Mouse (Mus musculus) layer of hippocampus, adult 11-12 months (tissue): ENCODE measurements around the gene Clic1.

Experiments
- DNase-seq: peaks from one replicate; pipeline ENCODE4 v3.0.0; 2022; ENCODE audit warnings: low spot score

Gene Clic1

DNA sequence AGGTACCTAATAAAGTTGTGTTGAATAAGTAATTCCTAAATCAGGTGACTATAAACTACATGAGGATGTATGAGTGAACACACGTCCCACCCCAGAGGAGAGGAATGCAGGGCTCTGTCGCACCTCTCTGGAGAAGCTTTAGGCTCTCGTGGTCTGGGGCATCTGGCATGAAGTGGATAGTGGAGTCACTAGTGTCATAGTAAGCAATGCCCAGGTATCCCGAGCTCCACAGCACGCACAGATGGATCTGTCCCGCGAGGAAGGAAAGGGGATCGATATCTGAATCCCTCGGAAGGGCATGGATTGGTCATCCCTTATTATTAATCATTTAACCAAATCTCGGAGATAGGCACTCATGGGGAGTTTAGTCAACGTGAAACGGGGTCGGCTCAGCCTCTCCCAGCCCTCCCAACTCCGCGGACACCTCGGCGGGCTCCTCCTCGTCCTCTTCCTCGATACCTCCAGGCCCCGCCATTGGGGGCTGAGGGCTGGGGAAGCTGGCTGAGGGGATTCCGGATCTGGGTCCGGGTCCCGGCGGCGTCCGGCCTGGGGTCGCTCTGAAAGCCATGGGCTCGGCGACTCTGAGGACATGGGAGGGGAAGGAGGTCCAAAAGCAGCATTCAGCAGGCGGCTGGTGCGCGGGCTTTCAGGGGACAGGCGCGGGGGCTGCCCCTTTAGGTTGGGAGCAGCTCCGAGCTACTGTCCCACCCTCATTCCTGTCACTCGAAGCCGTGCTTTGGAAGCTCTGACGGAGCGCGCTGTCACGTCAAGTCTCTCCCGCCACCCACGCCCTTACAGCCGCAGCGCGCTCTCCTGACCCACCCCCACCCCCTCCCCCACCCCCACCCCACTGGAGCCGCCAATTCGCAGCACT lies 3.7 kb upstream of the Clic1 start:
- no peak for DNase-seq

- peak; percentile 95 for DNase-seq
Observed at GRCm38 (mm10) chr17:35046681-35047455, 2.9 kb upstream of the Clic1 start, which contains the start of gene Msh5. Gene Msh5, minus strand, starts transcription at chr17:35046745.

- DNase-seq, result no peak
Observed at GRCm38 (mm10) chr17:35047688-35048087, 2.1 kb upstream of the Clic1 start.

DNA sequence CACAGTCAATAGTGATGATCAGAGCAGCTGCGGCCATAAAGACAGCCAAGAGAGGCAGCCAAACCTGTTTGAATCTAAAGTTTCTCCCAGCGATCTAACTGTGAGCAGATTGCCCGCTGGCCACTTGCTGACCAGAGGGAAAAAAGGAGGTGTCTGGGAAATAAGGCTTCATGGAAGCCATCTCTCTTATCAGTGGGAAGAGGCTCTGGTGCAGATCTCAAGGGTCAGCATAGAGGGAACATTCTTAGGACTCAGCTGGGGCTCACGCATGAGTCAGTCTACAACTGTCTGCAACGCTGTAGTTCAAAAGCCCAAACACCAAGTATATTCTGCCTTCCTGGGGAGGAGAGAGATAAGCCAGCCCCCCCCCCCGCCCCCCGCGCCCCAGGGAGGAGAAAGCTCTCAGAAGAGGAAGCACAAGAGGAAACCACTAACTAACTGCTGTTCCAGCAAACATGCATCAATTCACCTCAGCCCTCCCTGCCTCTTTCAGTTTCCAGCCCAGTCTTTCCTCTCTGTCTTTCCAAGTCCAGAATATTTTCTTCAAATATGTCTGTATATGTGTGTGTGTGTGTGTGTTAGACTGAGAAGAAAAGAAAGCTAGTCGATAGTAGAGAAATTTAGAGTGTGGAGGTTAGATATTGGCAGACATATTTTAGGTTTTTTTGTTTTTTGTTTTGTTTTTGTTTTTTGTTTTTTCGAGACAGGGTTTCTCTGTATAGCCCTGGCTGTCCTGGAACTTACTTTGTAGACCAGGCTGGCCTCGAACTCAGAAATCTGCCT lies 1.4 kb upstream of the Clic1 start:
- DNase-seq, result no peak

DNA sequence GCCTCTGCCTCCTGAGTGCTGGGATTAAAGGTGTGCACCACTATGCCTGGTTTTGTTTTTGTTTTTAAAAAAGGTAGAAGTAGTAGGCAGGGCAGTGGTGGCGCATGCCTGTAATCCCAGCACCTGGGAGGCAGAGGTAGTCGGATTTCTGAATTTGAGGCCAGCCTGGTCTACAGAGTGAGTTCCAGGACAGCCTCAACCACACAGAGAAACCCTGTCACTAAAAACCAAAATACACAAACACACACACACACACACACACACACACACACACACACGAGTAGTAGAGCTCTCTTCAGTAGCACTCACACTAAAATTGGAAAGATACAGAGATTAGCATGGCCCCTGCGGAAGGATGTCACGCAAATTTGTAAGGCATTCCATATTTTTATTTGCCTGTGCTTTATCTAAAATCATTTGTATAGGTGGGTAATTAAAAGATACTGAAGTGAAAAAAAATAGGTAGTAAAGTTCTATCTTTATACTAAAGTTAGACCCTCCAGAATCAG lies 780 bp upstream of the Clic1 start:
- DNase-seq, result no peak

- DNase-seq, result peak; percentile 47
Observed at GRCm38 (mm10) chr17:35050126-35050750, 472 bp downstream of the Clic1 start.

- DNase-seq, result peak; percentile 59
Observed at GRCm38 (mm10) chr17:35051156-35052086, 1.7 kb downstream of the Clic1 start.

DNA sequence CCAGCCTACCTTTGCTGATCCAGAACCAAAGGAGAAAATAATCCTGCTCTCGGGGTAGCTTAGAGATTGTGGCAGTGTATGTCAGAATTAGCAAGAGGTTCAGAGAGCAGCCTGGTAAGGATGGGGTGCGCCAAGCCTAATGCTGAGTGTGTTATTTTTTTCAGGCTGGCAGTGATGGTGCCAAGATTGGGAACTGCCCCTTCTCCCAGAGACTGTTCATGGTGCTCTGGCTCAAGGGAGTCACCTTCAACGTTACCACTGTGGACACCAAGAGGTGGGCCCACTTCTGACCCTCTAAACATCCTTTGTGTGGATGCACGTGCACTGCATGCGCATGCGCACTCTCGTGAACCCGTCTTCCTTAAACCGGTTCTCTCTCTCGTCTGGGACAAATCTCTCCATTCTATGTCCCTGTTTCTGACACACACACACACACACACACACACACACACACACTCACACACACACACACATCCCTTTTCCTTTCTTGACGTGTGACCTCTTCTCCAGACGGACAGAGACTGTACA lies 2.6 kb downstream of the Clic1 start:
- DNase-seq, result no peak

DNA sequence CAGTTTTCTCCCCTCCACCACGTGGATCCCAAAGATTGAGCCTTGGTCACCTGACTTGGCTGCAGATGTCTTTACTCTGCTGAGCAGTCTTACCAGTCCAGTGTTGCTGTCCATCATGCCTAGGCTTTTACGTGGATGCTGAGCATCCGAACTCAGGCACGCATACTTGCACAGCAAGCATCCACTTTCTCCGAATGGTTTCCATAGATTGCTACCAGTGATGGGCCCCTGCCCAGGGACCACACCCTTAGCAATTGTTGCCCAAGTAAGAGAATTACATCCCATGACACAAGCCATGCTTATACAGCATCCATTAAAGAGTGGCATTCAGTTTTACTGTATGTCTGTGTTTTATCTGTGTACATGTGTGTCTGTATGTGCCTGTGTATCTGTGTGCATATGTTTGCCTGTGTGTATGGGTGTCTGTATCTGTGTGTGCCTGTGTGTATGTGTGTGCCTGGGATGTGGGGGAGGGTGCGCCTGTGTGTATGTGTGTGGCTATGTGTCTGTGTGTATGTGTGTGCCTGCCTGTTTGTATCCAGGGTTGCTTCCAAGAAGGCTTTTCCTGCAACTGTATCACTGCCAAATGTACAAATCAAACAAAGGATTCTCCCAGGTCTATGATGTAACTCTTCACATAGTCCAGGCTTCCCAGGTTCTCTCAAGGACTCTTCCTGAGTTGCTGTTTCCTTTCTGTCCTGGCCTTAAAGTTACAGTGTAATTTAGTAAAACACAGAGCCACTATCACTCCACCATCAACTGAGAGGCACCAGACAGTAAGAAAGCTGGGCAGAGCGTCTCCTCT lies 6.1 kb downstream of the Clic1 start:
- DNase-seq, result no peak

GRCm38 (mm10) chr17:35057090-35057489 lies 7.3 kb downstream of the Clic1 start:
- no peak for DNase-seq

GRCm38 (mm10) chr17:35058316-35058715 lies 8.6 kb downstream of the Clic1 start:
- no peak for DNase-seq

DNA sequence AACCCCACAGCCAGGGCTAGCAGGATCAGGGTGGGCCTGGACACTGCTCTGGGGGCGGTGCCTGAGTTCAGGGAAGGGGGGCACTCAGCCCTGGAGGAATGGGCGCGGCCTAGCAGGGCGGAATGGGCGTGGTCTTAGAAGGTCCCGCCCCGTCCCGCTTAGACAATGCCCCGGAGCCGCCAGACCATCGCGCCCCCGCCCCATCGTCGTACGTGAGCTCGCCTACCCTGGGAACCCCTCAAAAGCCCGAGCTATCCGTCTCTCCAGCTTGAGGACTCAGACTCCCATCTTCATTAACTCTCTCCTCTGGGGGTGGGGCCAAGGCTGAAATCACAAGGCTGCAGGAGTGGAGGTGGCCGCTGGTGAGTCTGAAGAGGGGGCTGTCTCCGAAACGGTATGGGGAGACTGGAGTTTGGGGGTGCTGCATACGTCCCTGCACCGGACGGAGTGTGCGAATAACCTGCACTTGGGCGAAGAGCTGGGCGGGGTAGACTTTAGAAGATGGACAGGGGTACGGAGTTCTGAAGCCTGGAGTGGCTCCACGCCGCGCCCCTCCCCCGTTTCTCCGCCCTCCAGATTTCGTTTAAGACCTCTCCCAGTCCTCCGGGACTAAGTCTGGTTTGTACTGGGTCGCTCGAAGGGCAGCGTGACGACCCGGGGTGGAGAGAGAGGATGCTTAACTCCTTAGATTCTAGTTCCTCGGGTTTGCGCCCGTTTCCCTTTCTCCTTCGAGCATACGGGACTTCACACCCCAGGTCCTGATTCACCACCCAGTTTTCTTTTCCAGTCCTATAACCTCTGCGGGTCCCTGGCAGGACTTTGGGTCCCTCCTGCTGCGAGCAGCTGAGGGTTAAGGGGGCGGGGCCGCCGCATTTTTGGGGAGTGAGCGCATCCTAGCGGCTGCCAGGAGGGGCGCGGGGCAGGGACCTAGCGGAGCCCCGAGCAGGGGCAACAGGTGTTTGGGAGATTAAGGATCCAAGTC lies 9.4 kb downstream of the Clic1 start, which contains the start of gene Ddah2:
Gene Ddah2 (plus strand): TSS at position 125 of the 982 bp plus-strand sequence.
- DNase-seq, result peak; percentile 79

DNA sequence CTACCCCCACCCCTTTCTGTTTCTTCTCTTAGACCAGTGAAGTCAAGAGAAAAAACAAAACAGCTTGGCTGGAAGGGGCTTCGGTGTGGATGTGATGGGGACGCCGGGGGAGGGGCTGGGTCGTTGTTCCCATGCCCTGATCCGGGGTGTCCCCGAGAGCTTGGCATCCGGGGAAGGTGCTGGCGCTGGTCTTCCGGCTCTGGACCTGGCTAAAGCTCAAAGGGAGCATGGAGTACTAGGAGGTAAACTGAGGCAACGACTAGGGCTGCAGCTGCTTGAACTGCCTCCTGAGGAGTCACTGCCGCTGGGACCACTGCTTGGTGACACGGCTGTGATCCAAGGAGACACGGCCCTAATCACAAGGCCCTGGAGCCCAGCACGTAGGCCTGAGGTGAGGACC lies 10.3 kb downstream of the Clic1 start:
- DNase-seq, result no peak

DNA sequence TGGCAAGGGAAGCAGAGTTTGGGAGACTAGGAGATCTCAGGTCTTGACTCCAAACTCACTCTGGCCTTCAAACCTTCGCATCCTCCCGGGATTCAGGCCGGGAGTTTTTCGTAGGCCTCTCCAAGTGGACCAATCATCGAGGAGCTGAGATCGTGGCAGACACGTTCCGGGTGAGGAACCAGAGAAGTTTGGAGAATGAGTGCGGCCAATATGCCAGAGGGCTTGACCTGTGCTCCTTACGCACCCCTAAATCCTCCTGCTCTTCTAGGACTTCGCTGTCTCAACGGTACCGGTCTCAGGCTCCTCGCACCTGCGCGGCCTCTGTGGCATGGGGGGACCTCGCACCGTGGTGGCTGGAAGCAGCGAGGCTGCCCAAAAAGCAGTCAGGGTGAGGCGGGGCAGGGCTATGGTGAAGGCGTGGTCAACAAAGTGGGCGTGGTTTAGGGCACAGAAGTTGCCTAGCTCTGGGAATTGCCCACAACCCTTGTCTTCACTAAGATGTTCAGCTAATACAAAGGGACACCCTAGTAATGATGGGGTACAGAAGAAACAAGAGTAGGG lies 11.1 kb downstream of the Clic1 start:
- DNase-seq, result no peak

GRCm38 (mm10) chr17:35061299-35061698 lies 11.5 kb downstream of the Clic1 start:
- DNase-seq, result no peak

DNA sequence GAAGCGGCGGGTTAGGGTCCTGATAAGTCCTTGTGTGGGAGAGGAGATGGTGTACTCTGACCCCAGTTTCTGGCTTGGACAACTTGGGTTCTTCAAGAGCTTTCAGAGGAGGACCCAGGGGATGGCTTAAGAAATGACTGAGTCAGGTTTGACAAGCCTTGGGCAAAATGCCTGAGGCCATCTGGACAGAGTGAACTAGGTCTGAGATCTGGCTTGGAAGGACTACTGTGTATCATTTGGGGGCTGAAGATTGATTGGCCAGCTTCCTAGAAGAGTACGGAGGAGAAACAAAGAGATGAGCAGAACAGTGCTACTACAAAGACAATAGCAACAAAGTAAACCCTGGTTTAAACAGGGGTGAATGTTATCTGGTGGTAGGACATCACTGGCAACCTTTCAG lies 13.7 kb downstream of the Clic1 start:
- DNase-seq, result no peak

GRCm38 (mm10) chr17:35064378-35064877 lies 14.7 kb downstream of the Clic1 start:
- no peak for DNase-seq
